Mouse (Mus musculus): Measurements from ENCODE around the gene Map4k5.
A peak's percentile ranks its signal among the peaks of the same experiment; 100 is the strongest.

The Map4k5 gene

GRCm38 (mm10) chr12:69892371-69893251 lies at the start of gene Map4k5, which contains the start of gene Atl1:
Map4k5 (minus strand) TSS chr12:69893200.
Atl1 (plus strand) TSS chr12:69892614.
- peak; percentile 66 for DNase-seq (ENCODE audit: low read depth, low spot score)

DNA sequence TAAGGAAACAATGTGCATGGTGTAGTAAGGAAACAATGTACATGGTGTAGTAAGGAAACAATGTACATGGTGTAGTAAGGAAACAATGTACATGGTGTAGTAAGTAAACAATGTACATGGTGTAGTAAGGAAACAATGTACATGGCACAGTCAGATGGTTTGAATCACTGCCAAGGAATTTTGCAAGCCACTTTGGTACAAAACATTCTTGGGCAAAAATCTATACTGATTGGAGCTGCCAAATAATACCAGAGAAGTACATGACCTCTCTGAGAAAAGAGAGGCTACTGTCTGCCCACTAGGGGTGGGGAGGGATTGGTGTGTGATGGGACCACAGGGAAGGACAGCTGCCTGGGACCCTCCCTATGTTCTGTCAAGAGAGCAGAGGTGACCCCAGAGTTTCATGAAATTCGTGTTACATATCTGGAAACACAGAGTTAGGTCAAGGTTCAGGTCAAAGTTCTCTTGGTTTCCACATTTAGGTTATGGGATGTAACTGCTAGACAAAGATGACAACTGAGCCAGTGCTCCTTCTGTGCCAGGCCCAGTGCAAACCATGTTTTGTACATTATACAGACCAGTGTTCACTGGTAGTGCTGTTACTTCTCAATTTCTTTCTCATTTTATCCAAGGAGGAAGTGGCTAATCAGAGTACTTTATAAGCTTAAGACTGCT lies 48.8 kb upstream of the Map4k5 start:
- no peak for DNase-seq (ENCODE audit: low read depth, low spot score)

DNA sequence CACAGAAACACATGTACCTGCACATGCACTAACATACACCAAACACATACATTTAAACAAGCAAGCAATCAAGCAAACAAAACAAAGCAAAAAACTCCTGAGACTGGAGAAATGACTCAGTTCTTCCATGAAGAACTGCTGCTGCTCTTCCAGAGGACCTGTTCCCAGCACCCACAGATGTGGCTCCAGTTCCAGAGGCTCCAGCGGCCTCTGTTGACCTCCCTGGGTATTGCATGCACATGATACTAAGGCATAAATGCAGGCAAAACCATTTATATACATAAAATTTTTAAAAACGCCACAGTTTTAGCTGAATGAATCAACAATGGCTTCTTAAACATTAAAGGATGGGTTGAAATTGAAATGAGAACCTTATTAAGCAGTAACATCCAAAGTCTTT lies 46.3 kb upstream of the Map4k5 start:
- no peak for DNase-seq (ENCODE audit: low read depth, low spot score)

GRCm38 (mm10) chr12:69937731-69938130 lies 44.7 kb upstream of the Map4k5 start:
- DNase-seq (ENCODE audit: low read depth, low spot score), result no peak

- no peak for DNase-seq (ENCODE audit: low read depth, low spot score)
These were observed 33.7 kb upstream of the Map4k5 start for GRCm38 (mm10) chr12:69926716-69927115.

GRCm38 (mm10) chr12:69924012-69924411 lies 31.0 kb upstream of the Map4k5 start:
- no peak for DNase-seq (ENCODE audit: low read depth, low spot score)

DNA sequence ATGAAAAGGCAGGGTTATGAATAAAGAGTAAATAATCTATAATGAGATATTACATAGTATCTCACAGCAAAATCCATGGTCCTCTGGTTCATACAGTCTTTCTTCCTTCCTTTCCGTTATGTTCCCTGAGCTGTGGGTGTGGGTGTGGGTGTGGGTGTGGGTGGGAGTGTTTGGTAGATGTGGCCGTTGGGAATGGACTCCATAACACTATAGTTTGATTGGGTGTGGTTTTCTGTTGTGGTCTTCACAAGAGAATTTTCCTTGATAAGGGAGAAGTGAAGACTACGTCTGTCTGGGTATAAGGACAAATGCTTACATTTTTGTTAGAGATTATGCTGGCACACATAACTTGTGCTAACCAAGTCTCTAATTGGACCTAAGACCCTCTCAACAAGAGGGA lies 30.6 kb upstream of the Map4k5 start:
- no peak for DNase-seq (ENCODE audit: low read depth, low spot score)

- no peak for DNase-seq (ENCODE audit: low read depth, low spot score)
These were observed 30.1 kb upstream of the Map4k5 start for GRCm38 (mm10) chr12:69923128-69923527.

GRCm38 (mm10) chr12:69922099-69922498 lies 29.1 kb upstream of the Map4k5 start:
- no peak for DNase-seq (ENCODE audit: low read depth, low spot score)

GRCm38 (mm10) chr12:69917870-69918269 lies 24.9 kb upstream of the Map4k5 start:
- DNase-seq (ENCODE audit: low read depth, low spot score), result no peak

- DNase-seq (ENCODE audit: low read depth, low spot score), result no peak
These were observed 19.7 kb upstream of the Map4k5 start for GRCm38 (mm10) chr12:69912737-69913136.

GRCm38 (mm10) chr12:69911906-69912305 lies 18.9 kb upstream of the Map4k5 start:
- no peak for DNase-seq (ENCODE audit: low read depth, low spot score)

DNA sequence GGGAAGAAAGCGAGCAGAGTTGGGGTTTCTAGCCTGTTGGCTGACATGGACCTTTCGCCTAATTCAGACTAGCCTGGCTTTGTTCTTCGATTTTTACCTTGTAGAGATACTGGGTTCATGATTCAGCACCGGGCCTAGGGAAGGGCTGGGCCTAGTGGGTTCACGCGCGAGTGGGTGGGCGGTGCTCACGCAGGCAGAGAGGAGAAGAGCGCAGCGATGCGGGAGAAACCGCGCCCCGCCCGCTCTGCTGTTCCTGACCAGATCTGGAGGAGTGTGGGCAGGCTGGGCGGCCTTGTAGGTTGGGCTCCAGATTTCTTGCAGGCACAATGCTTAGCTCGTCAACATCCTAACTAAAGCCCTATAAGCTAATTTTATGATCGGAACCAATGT lies 15.5 kb upstream of the Map4k5 start:
- DNase-seq (ENCODE audit: low read depth, low spot score), result no peak

- DNase-seq (ENCODE audit: low read depth, low spot score), result no peak
These were observed 14.9 kb upstream of the Map4k5 start for GRCm38 (mm10) chr12:69907667-69908510.

GRCm38 (mm10) chr12:69904991-69905390 lies 12.0 kb upstream of the Map4k5 start:
- no peak for DNase-seq (ENCODE audit: low read depth, low spot score)

DNA sequence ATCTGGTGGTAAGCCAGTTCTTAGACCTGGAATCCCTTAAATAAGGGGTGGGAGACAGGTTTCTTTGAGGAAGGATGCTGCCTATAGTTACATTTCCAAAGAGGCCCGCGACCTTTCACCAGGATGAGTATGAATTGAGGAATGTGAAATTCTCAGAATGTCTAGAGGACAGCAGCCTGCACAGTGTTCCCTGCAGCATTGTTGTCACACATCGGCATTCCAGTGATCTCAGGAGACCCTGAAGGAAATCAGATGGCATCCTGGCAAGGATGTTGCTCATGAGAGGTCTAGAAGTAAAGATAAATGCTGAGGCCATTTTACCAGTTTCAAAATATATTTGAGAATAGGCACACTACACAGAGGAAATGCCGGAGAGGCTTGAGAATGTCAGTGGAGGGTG lies 5.1 kb upstream of the Map4k5 start:
- no peak for DNase-seq (ENCODE audit: low read depth, low spot score)

GRCm38 (mm10) chr12:69895046-69895445 lies 2.0 kb upstream of the Map4k5 start:
- DNase-seq (ENCODE audit: low read depth, low spot score), result no peak

DNA sequence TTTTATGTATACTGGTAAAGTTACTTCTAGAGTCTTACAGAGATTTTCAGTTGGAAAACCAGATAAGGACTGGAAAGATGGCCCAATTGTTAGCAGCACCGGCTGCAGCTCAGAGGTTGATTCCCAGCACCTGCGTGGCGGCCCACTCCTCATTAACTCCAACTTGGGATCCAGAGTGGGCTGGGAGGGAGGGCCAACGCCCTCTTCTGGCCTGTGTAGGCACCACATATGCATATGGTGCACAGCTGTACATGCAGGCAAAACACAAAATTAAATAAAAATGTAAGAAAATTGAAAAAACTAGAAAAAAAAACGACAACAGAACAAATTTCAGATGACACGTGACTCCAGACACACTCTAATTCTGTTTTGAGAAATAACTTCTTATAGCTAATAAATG lies 927 bp upstream of the Map4k5 start:
- DNase-seq (ENCODE audit: low read depth, low spot score), result no peak

DNA sequence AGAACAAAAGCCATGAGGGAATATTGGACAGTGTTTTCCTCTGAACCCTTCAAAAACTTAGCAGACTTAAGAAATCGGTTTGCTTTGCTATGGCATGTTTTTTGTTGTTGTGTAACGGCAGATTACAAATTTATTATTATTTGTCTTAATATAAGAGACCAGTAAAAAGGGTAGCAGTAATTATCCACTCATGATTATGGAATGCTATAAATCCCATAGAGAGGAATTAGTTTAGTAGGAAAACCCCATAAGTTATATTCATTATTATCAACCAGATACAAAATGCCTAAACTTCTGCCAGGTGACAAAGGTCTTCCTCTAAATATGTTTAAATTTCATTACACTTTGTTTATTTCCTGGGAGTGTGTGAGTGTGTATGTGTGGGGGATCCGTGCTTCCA lies 1.3 kb downstream of the Map4k5 start:
- no peak for DNase-seq (ENCODE audit: low read depth, low spot score)

- DNase-seq (ENCODE audit: low read depth, low spot score), result no peak
These were observed 2.5 kb downstream of the Map4k5 start for GRCm38 (mm10) chr12:69890476-69890875.

GRCm38 (mm10) chr12:69890051-69890450 lies 2.9 kb downstream of the Map4k5 start:
- DNase-seq (ENCODE audit: low read depth, low spot score), result no peak

DNA sequence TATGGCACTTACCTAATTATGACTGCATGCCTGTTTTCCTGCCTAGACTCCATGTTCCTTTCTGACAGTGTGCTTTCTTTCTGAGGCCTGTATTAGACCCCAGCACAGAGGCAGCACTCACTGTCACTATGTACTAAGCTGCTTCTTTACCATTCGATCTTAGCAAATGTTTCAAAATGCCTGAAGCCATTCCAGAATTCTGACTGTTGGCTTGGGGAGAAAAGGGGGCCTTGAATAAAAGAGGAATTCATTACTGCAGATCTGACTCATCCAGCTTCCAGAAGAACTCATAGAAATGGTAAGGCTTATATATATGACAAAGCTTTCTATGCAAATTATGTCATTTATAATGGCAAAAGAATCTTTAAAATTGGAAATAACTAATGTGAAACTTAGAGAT lies 4.7 kb downstream of the Map4k5 start:
- no peak for DNase-seq (ENCODE audit: low read depth, low spot score)

Data from retina, adult 2 months (tissue).